Mouse (Mus musculus): ENCODE results near the gene Dse. TPM values are rescaled to one million over a fixed set of nuclear protein-coding genes. Genes with fewer than 3 reads are reported as not detected.
A peak's percentile ranks its signal among the peaks of the same experiment; 100 is the strongest.

Gene Dse
- total RNA-seq, 2 experiments from 2014 or later, result 5.4 to 6.2 TPM

- DNase-seq (ENCODE audit: low spot score in 2 of 2), result peak in 1 of 2 experiments; percentile 19
- intact Hi-C loops (cut with DNase I), result loop anchor here (5.0 kb wide), 1 partner anchor 130 kb away; the partner anchor contains the start of gene Tspyl1
Observed at GRCm38 (mm10) chr10:34151827-34152226, 55.7 kb downstream of the Dse start.

- intact Hi-C loops (cut with DNase I), result loop anchor here (5.0 kb wide), 1 partner anchor 132 kb away; the partner anchor contains the start of gene Tspyl1
- no peak for DNase-seq (ENCODE audit: low spot score in 2 of 2)
Observed at GRCm38 (mm10) chr10:34150454-34150853, 57.1 kb downstream of the Dse start.

GRCm38 (mm10) chr10:34149772-34150171, 57.7 kb downstream of the Dse start:
- intact Hi-C loops (cut with DNase I), result loop anchor here (5.0 kb wide), 2 partner anchors 133 to 178 kb away; partner anchors contain the start of gene Tspyl1
- DNase-seq (ENCODE audit: low spot score in 2 of 2), result no peak

- no peak for DNase-seq (ENCODE audit: low spot score in 2 of 2)
- intact Hi-C loops (cut with DNase I), result no loop called here
Observed at GRCm38 (mm10) chr10:34141693-34142092, 65.8 kb downstream of the Dse start.

GRCm38 (mm10) chr10:34139768-34140167, 67.7 kb downstream of the Dse start:
- no peak for DNase-seq (ENCODE audit: low spot score in 2 of 2)
- intact Hi-C loops (cut with DNase I), result no loop called here

GRCm38 (mm10) chr10:34138027-34138426, 69.5 kb downstream of the Dse start:
- DNase-seq (ENCODE audit: low spot score in 2 of 2), result no peak

DNA sequence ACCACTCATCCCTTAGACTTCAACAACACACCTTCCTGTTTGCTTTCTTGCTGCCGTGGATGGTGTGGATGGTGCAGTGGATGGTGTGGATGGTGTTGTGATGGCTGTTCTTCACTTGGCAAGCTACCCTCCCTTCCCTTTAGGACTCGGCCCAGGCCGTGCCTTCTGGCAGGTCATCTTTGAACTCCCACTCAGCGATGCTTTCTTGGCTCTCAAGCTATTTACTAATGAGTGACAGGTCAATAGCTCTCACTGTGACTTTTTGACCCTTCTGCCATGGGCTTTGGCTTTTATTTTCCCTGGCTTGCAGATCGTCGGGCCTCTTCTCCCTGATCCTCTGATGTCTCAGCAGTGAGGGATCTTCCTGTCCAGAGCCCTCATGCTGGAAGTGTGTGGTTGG, 71.1 kb downstream of the Dse start:
- no peak for DNase-seq (ENCODE audit: low spot score in 2 of 2)
- intact Hi-C loops (cut with DNase I), result no loop called here

More at GRCm38 (mm10) chr10:34138027-34138426, 69.5 kb downstream of the Dse start:
- intact Hi-C loops (cut with DNase I), result no loop called here

DNA sequence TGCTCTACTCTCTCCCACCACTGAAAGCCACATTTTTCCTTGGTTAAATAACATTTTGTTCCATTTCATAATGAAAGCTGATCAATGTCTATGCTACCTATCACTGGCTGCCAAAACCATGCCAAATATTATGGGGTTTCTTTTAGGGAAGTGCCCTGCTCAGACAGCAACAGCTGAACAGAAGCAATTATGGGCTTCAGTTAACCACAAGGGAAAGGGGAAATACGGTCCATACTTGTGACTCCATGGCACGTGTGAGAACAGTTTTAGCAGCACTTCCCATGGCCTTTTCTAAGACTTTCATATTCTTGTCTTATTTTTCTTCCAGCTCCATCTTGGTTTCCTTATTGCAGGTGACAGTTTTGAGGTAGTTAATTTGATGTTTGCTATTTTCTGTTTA, 76.2 kb downstream of the Dse start:
- intact Hi-C loops (cut with DNase I), result no loop called here

DNA sequence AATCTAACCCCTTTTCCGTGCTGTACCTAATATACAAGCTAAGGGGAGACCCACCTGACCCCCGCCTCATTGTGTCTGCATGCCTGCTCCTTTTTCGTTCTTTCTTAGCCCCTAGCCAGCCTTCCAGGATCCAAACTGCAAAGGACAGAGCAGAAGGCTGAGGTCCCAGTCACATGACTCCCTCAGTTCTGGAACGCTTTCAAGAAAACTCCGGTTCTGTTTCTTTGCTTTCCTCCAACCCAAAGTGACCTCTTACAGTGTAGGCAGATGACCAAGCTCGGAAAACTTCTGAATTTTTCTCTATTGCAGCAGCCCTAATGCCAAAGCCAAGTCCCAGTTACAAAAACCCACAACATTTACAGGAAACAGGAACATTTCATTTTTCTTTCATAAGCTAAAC, 79.1 kb downstream of the Dse start:
- intact Hi-C loops (cut with DNase I), result no loop called here
- DNase-seq (ENCODE audit: low spot score in 2 of 2), result no peak

More for the DNA sequence above, 76.2 kb downstream of the Dse start:
- no peak for DNase-seq (ENCODE audit: low spot score in 2 of 2)

DNA sequence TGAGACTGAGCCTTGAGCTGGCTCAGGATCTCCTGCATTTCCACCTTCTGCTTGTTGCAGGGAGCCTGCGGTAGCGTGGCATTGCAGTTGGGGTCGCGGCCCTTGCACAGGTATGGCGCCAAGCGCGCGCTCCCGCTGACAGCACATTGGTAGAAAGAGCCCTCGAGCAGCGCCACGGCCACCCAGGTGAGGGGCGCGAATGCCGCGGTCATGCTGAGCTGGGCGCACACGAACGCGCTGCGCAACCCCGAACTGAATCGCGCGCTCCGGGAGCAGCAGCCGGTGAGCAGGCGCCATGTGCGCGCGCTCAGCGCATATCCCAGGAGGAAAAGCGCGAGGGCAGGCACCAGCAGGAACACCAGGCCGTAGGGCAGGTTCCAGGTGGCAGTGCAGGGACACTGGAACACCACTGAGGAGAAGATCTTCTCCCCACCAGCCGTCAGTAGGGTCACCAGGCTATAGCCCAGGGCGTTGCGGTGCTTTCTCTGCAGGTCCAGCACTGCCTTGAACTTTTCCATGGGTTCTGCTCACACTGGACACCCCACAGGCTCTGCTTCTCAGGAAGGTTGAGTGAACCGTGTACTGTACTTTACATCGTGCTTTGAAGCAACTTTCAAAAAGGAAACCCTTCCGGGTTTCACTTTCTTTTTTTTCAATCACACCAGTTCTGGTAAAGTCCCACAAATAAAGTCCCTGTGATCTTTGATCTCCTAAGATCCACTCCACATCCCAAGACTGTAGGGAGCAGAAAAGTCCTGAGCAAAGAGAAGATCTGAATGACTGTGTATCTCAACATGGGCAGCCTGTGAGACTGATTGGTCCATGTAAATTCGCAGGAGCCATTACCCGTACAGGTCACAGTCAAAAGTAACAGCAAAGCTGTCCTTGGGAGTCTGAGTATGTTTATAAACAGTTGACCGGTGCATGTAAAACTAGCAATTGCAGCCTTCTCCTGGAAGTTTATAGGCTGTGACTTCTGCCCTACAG, 79.8 kb downstream of the Dse start, which contains the start of gene Calhm6:
Calhm6 (minus strand) TSS at position 593 of the 987 bp plus-strand sequence.
- intact Hi-C loops (cut with DNase I), result no loop called here
- peak; percentile 39 to 45 for DNase-seq (ENCODE audit: low spot score in 2 of 2)

DNA sequence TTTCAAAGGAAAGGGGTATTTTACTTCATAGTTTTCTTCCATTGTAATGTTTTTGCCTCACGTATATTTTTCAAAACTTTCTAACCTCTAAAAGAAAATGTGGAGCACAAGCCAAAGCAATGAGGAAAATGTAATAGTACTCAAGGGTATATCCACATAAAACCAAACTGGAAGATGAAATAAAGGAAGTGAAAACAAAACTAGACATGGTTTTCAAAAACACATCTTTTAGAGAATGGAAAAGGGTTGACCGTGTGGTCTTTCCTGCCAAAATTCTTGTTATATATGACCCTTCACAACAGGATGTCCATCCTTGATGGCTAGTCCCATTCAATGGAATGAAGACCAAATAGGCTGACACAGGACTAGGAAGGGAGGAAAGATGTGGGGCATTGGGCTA, 89.1 kb downstream of the Dse start:
- DNase-seq (ENCODE audit: low spot score in 2 of 2), result no peak
- intact Hi-C loops (cut with DNase I), result no loop called here

DNA sequence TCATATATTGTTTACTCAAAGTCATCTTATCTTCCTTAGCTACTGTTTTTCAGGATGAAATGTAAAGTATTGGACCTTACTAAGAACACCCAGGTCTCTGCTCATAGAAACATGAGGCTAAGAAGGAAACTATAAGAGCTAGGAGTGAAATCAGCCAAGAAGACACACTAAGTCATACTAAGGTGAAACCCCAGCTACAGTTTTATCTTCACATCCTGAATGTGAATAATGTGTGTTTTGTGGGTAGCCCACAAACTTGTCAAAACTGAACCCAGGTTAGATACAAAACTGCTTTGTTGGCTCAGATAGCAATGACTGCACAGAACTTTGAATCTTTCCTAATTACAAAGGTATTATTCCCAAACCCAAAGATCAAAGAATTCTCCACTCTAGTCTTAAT, 89.7 kb downstream of the Dse start:
- no peak for DNase-seq (ENCODE audit: low spot score in 2 of 2)
- intact Hi-C loops (cut with DNase I), result no loop called here

- intact Hi-C loops (cut with DNase I), result no loop called here
- DNase-seq (ENCODE audit: low spot score in 2 of 2), result no peak
Observed at GRCm38 (mm10) chr10:34117131-34117530, 90.4 kb downstream of the Dse start.

DNA sequence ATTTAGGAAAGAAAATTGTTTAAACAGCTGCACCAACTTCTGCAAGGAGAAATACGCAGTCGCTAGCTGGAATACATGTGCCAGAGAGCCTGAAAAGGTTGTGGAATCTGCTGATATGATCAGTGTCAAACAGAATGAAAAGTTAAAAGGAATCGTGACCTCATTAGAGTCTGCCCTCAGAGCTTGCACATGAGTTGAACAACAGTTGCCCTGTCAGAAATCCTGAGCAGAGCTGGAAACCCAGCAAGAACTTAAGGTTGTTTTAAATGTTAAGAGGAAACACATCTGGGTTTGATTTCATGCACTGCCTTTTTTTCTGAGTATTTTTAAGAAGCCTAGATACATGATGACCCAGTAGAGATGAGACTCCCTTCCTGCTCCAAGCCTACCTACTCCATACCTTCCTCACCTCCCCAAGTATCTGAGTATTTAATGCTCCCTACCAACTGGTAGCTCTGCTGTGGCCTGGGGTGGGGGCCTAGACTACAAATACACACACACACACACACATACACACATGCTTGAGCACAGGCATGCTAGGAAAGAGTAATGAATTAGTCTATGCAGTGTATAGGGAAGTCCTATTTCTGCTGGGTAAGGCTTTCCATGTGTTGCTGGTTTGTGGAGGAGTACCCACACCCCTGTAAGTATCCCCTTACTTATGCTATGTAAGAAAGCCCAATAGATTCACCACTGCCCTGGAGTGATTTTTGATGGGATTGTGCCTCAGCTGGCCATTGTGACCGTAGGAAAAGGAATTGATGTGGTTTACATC, 95.4 kb downstream of the Dse start:
- intact Hi-C loops (cut with DNase I), result no loop called here
- DNase-seq (ENCODE audit: low spot score in 2 of 2), result no peak

- intact Hi-C loops (cut with DNase I), result no loop called here
- DNase-seq (ENCODE audit: low spot score in 2 of 2), result no peak
Observed at GRCm38 (mm10) chr10:34110863-34111465, 96.6 kb downstream of the Dse start.

Other genes starting within 250 kb of the Dse start
- 100 to 1,000 TPM in 1 of 2 experiments, 10 to 100 TPM in 1; 89.7 to 101 TPM for gene Rwdd1, start 188.1 kb downstream of the Dse start, total RNA-seq (2021)
- gene Trappc3l, start 170.1 kb downstream of the Dse start, total RNA-seq (2021), result under 1 TPM; 0.27 to 0.55 TPM
- gene Calhm4, start 163.4 kb downstream of the Dse start, total RNA-seq (2021), result not detected
- gene Calhm5, start 111.2 kb downstream of the Dse start, total RNA-seq (2021), result 1 to 10 TPM; 2.2 to 2.9 TPM
- under 1 TPM; 0.55 to 0.62 TPM for gene Calhm6, start 79.7 kb downstream of the Dse start, total RNA-seq (2021)
- 100 to 1,000 TPM; 151 to 153 TPM for gene Tspyl1, start 74.5 kb upstream of the Dse start, total RNA-seq (2021)
- 100 to 1,000 TPM; 369 to 379 TPM for gene Tspyl4, start 89.7 kb upstream of the Dse start, total RNA-seq (2021)
- gene Col10a1, start 182.3 kb upstream of the Dse start, total RNA-seq (2021), result under 1 TPM; 0.73 to 0.92 TPM
- 1 to 10 TPM; 2.5 to 2.7 TPM for gene Nt5dc1, start 210.8 kb upstream of the Dse start, total RNA-seq (2021)